Mouse (Mus musculus) myocyte (in vitro differentiated cells): ENCODE measurements around the gene Erich6b. TPM values are rescaled to one million over a fixed set of nuclear protein-coding genes. Genes with fewer than 3 reads are reported as not detected.

ENCODE experiments used
- H3K27me3 ChIP-seq: one replicate; pipeline ENCODE4 v1.6.1; 2011; ENCODE audit not compliant: control insufficient read depth, insufficient read depth, insufficient read length
- H3K36me3 ChIP-seq: one replicate; pipeline ENCODE4 v1.6.1; 2011; ENCODE audit not compliant: control insufficient read depth, insufficient read depth
- H3K4me2 ChIP-seq: one replicate; pipeline ENCODE4 v1.6.1; 2011; ENCODE audit warnings: low read depth, control low read depth
- H3K4me3 ChIP-seq: one replicate; pipeline ENCODE4 v1.5.1; 2011; ENCODE audit warnings: mild to moderate bottlenecking, control low read depth, moderate library complexity
- H3K79me2 ChIP-seq: one replicate; pipeline ENCODE4 v1.6.1; 2011; ENCODE audit not compliant: control insufficient read depth, insufficient read depth
- H3ac ChIP-seq: one replicate; pipeline ENCODE4 v1.6.1; 2011; ENCODE audit not compliant: control insufficient read depth, insufficient read length
- CEBPB ChIP-seq: IDR thresholded peaks from 2 replicates; pipeline ENCODE4 v1.6.1; 2011; ENCODE audit warnings: mild to moderate bottlenecking, moderate library complexity; ENCODE audit not compliant: poor library complexity, insufficient read depth, severe bottlenecking
- E2F4 ChIP-seq: IDR thresholded peaks from one replicate; pipeline ENCODE4 v1.6.1; 2011; ENCODE audit warnings: mild to moderate bottlenecking, control low read depth, moderate library complexity; ENCODE audit not compliant: insufficient read depth
- MAX ChIP-seq: IDR thresholded peaks from one replicate; pipeline ENCODE4 v1.6.1; 2011; ENCODE audit warnings: low read depth, mild to moderate bottlenecking, control low read depth
- MYOD1 ChIP-seq, 3 experiments: IDR thresholded peaks; one replicate each; pipeline ENCODE4 v1.6.1; 2011; ENCODE audit warnings: control low read depth in 2 of 3, low read depth in 2 of 3, mild to moderate bottlenecking in 2 of 3, moderate library complexity in 1 of 3; ENCODE audit not compliant: insufficient read length in 2 of 3, control insufficient read depth in 1 of 3
- MYOG ChIP-seq, 3 experiments: IDR thresholded peaks; one replicate each; pipeline ENCODE4 v1.6.1; 2011; ENCODE audit warnings: control low read depth in 2 of 3, low read depth in 2 of 3, mild to moderate bottlenecking in 2 of 3; ENCODE audit not compliant: insufficient read length in 2 of 3, control insufficient read depth in 1 of 3, insufficient read depth in 1 of 3
- POLR2A ChIP-seq: IDR thresholded peaks from one replicate; pipeline ENCODE4 v1.6.1; 2011; ENCODE audit warnings: low read depth, mild to moderate bottlenecking, control low read depth, moderate library complexity; ENCODE audit not compliant: insufficient read length
- POLR2AphosphoS2 ChIP-seq: IDR thresholded peaks from one replicate; pipeline ENCODE4 v1.6.1; 2011; ENCODE audit warnings: low read depth, control low read depth; ENCODE audit not compliant: insufficient read length
- REST ChIP-seq: IDR thresholded peaks from one replicate; pipeline ENCODE4 v1.6.1; 2011; ENCODE audit warnings: mild to moderate bottlenecking, control low read depth, moderate library complexity; ENCODE audit not compliant: insufficient read depth, insufficient read length
- SRF ChIP-seq: IDR thresholded peaks from one replicate; pipeline ENCODE4 v1.6.1; 2011; ENCODE audit warnings: low read depth; ENCODE audit not compliant: control insufficient read depth, insufficient read length
- TCF12 ChIP-seq: IDR thresholded peaks from one replicate; pipeline ENCODE4 v1.6.1; 2011; ENCODE audit warnings: mild to moderate bottlenecking, control low read depth; ENCODE audit not compliant: poor library complexity, insufficient read depth, severe bottlenecking
- TCF3 ChIP-seq: IDR thresholded peaks from one replicate; pipeline ENCODE4 v1.6.1; 2011; ENCODE audit warnings: low read depth, control low read depth; ENCODE audit not compliant: insufficient read length
- USF1 ChIP-seq: IDR thresholded peaks from one replicate; pipeline ENCODE4 v1.6.1; 2011; ENCODE audit warnings: low read depth, mild to moderate bottlenecking, control low read depth, moderate library complexity
- polyA plus RNA-seq: library from polyadenylated mRNA; unstranded; fragments of >200 nt; fragmentation: generic; extraction: Trizol; gene quantifications from one replicate; pipeline ENCODE4 v1.2.1, GENCODE M21; 2012; ENCODE audit warnings: missing spikeins

The Erich6b gene
- polyA plus RNA-seq, 1 experiment, result not detected

- TF ChIP-seq POLR2AphosphoS2, result no peak
- Histone ChIP-seq H3K79me2 (no peaks in the 10 kb centered on the region), H3K4me3 (no peak overlapping the region), H3K4me2 (no peak overlapping the region), H3K27me3 (peaks cover 42% of the 10 kb centered on the region), H3ac (no peak overlapping the region), H3K36me3 (no peaks in the 10 kb centered on the region)
These were observed 23.5 kb downstream of the Erich6b start for GRCm38 (mm10) chr14:75665430-75666180.

DNA sequence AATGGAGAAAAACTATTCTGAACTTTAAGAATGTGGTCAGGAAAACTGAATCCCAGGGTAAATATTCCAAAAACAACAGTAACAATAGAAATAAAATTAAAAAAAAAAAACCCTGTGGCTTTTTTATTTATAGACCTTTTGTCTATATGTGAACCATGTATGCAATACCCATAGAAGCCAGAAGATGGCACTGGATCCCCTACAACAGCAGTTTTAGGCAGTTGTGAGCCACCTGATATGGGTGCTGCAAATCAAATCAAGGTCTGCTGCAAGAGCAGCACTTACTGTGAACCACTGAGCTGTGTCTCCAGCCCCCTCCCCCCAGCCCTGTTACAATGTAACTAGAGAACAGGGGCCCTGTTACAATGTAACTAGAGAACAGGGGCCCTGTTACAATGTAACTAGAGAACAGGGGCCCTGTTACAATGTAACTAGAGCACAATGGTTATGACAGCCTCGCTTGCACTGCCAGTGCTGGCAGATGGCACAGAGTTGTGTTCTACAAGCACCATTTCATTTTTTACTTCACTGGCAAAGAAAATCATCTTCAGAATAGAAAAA lies 27.1 kb downstream of the Erich6b start:
- Histone ChIP-seq H3K4me3 (no peak overlapping the region), H3K36me3 (no peaks in the 10 kb centered on the region), H3ac (no peak overlapping the region), H3K4me2 (no peak overlapping the region), H3K79me2 (no peaks in the 10 kb centered on the region), H3K27me3 (peaks cover 43% of the 10 kb centered on the region)
- TF ChIP-seq TCF3 (no peak), POLR2AphosphoS2 (no peak), MYOG (IDR thresholded peaks at IDR 0.05; ENCODE audit: control insufficient read depth in 1 of 3, insufficient read depth in 1 of 3, insufficient read length in 2 of 3, low read depth in 2 of 3) (no peak)

- Histone ChIP-seq H3K36me3 (no peaks in the 10 kb centered on the region), H3ac (no peak overlapping the region), H3K4me2 (no peak overlapping the region), H3K4me3 (no peak overlapping the region), H3K27me3 (peaks cover 45% of the 10 kb centered on the region), H3K79me2 (no peaks in the 10 kb centered on the region)
- TF ChIP-seq USF1 (no peak), CEBPB (no peak), REST (no peak), SRF (no peak), TCF3 (no peak), MAX (no peak), POLR2AphosphoS2 (no peak), MYOD1 (IDR thresholded peaks at IDR 0.05; ENCODE audit: control insufficient read depth in 1 of 3, insufficient read length in 2 of 3, low read depth in 2 of 3) (no peak), POLR2A (no peak), MYOG (IDR thresholded peaks at IDR 0.05; ENCODE audit: control insufficient read depth in 1 of 3, insufficient read depth in 1 of 3, insufficient read length in 2 of 3, low read depth in 2 of 3) (no peak), E2F4 (no peak), TCF12 (no peak)
These were observed 34.3 kb downstream of the Erich6b start for GRCm38 (mm10) chr14:75676316-75676715.

DNA sequence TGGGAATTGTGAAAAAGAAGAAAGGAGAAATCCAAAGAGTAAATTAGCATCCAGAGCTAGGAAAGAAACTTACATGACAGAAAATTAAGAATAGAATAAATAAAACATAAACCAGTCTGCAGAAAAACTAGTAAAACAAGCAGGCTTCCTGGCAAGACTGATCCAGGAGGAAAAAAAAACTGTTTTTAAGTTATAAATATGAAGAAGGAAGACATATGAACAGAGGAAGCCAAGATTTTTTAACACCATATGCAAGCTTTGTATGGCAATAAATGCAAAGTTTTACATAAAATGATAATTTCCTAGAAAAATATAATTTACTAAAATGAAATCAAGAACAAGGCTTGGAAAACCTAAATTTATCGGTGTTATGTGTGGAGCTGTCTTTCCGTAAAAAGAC lies 48.4 kb downstream of the Erich6b start:
- Histone ChIP-seq H3K36me3 (no peaks in the 10 kb centered on the region), H3K4me2 (no peak overlapping the region), H3K27me3 (peaks cover 10% of the 10 kb centered on the region), H3K4me3 (no peak overlapping the region), H3ac (no peak overlapping the region), H3K79me2 (no peaks in the 10 kb centered on the region)
- TF ChIP-seq MYOD1 (IDR thresholded peaks at IDR 0.05; ENCODE audit: control insufficient read depth in 1 of 3, insufficient read length in 2 of 3, low read depth in 2 of 3), result no peak
- no peak for TF ChIP-seq POLR2A
- no peak for TF ChIP-seq POLR2AphosphoS2

DNA sequence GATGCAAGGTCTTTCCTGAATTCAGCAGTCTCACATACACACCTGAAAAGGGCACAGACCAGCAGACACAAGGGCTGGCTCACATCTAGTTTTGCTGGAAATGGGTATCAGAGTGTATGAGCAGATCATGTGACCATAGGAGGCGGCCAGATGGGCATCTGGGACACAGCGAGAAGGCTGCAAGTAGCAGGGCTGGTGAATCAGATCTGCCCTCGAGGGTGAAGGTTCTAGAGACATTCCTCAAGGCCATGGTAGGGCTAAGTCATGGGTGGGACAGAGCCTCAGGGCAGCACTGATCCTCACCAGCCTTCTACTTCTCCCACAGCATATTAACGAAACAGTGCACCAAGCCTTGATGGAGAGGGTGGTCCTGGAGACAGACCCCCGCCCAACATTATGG lies 54.0 kb downstream of the Erich6b start:
- H3K79me2 ChIP-seq, result no peaks in the 10 kb centered on the region
- TF ChIP-seq POLR2AphosphoS2, result no peak
- no peak for TF ChIP-seq CEBPB
- no peak for TF ChIP-seq REST
- no peak for TF ChIP-seq E2F4
- TF ChIP-seq POLR2A, result no peak
- no peak for TF ChIP-seq MYOD1 (IDR thresholded peaks at IDR 0.05; ENCODE audit: control insufficient read depth in 1 of 3, insufficient read length in 2 of 3, low read depth in 2 of 3)
- TF ChIP-seq TCF3, result no peak
- no peak for TF ChIP-seq TCF12
- no peak for TF ChIP-seq MAX
- no peak for TF ChIP-seq MYOG (IDR thresholded peaks at IDR 0.05; ENCODE audit: control insufficient read depth in 1 of 3, insufficient read depth in 1 of 3, insufficient read length in 2 of 3, low read depth in 2 of 3)
- no peak overlapping the region for H3ac ChIP-seq
- peaks cover 8% of the 10 kb centered on the region for H3K27me3 ChIP-seq
- no peak overlapping the region for H3K4me3 ChIP-seq
- no peak overlapping the region for H3K4me2 ChIP-seq
- H3K36me3 ChIP-seq, result no peaks in the 10 kb centered on the region
